In the genomic region with DNA sequence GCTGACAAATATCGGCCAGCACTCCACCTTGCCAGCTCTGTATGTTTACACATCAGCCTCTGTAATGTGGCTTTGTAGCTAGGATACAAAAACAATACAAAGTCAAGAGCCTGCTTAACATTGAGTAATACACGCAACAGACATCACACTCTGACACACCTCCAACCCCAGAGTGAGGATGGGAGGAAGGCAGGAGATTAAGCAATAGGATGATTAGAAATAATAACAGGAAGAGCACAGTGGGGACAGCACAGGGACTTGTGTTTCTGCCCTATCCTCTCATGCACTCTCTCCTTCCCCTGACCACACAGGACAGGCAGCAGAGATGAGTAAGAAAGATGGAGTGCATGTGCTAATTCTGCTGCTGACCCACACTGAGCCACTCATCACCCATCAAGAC, we compare ENCODE assay signal across 17 mouse cellular contexts. TPM values are rescaled to one million over a fixed set of nuclear protein-coding genes. Genes with fewer than 3 reads are reported as not detected.
DNase-seq lines count a peak whose midpoint lies in the region; ATAC-seq and TF ChIP-seq lines count a peak whose summit lies in the region.
"Had no signal": no experiment of that assay in that cellular context is flagged by ENCODE, and none has a peak within 500 bp of the region (broad histone marks: within the 10 kb centered on the region; RNA-seq: fewer than 3 reads in every experiment).

No protein-coding gene starts in this region.

- H3K9ac ChIP-seq in liver, postnatal 0 days (replicated peaks) = no peak overlapping the region
- H3K9ac ChIP-seq: hindbrain, embryonic 15.5 days; lung, embryonic 14.5 days; midbrain, embryonic 12.5 days had no signal

- WGBS in lung, adult 2 months = 27% methylated on average over 2 of the region's 2 CpGs
- WGBS in liver, postnatal 0 days (ENCODE audit: insufficient replicate concordance) = 57% methylated on average over 2 of the region's 2 CpGs

- H3K27ac ChIP-seq in liver, postnatal 0 days (ENCODE audit: low read depth) = no peak overlapping the region
- H3K27ac ChIP-seq: hindbrain, embryonic 15.5 days; limb, embryonic 10.5 days; midbrain, embryonic 12.5 days had no signal

- no peak for TF ChIP-seq POLR2A in lung, adult 2 months (IDR thresholded peaks at IDR 0.05; ENCODE audit: borderline replicate concordance, extremely low read depth, low read depth, low read length)

- TF ChIP-seq EP300 in liver, postnatal 0 days (IDR thresholded peaks at IDR 0.05; ENCODE audit: low read depth) = no peak

- no peak overlapping the region for H3K4me3 ChIP-seq in lung, adult 2 months (replicated peaks; ENCODE audit: extremely low read depth, low read depth, low read length)
- H3K4me3 ChIP-seq in liver, postnatal 0 days (ENCODE audit: low read depth, low read length) = no peak overlapping the region
- H3K4me3 ChIP-seq: hindbrain, embryonic 15.5 days; limb, embryonic 10.5 days; midbrain, embryonic 12.5 days had no signal

- H3K9me3 ChIP-seq in liver, postnatal 0 days (ENCODE audit: low read length) = no peaks in the 10 kb centered on the region
- H3K9me3 ChIP-seq: hindbrain, embryonic 15.5 days; limb, embryonic 10.5 days; midbrain, embryonic 12.5 days had no signal

- TF ChIP-seq CTCF in lung, adult 2 months (IDR thresholded peaks at IDR 0.05; ENCODE audit: insufficient read depth, low read length) = no peak
- TF ChIP-seq CTCF in liver, postnatal 0 days (IDR thresholded peaks at IDR 0.05; ENCODE audit: low read depth) = no peak

- peak; percentile 95 for ATAC-seq in liver, postnatal 0 days
- ATAC-seq: forebrain, embryonic 14.5 days had no signal

- peak; percentile 67 for DNase-seq in lung, postnatal 25 days (ENCODE audit: low spot score)
- no peak for DNase-seq in lung, adult 2 months
- DNase-seq in c-Kit-positive CD71-negative TER-119-negative erythroid progenitor cells, embryonic 14.5 days (ENCODE audit: low read depth) = peak; percentile 13
- DNase-seq in liver, postnatal 0 days = no peak
- no peak for DNase-seq in thymus, postnatal 0 days (ENCODE audit: low spot score)
- DNase-seq in left cerebral cortex, adult 9 months (ENCODE audit: low spot score in 2 of 2) = no peak
- DNase-seq in layer of hippocampus, postnatal 25 days (ENCODE audit: extremely low spot score in 1 of 2, low spot score in 1 of 2) = no peak
- DNase-seq: cerebellum, adult 11 months; heart, postnatal 14 days; kidney, adult 2 months; kidney, postnatal 36 days; lung, embryonic 14.5 days; thymus, postnatal 4 days had no signal

- H3K36me3 ChIP-seq in liver, postnatal 0 days (replicated peaks; ENCODE audit: insufficient read depth, low read length) = peaks cover 7% of the 10 kb centered on the region; the same call in 1 of the 2 replicates

- H3K27me3 ChIP-seq in liver, postnatal 0 days (ENCODE audit: insufficient read depth, low read length) = no peaks in the 10 kb centered on the region
- H3K27me3 ChIP-seq: hindbrain, embryonic 15.5 days; midbrain, embryonic 12.5 days had no signal

- H3K4me2 ChIP-seq in liver, postnatal 0 days (ENCODE audit: low read depth, low read length) = no peak overlapping the region
- H3K4me2 ChIP-seq: hindbrain, embryonic 15.5 days; lung, embryonic 14.5 days; midbrain, embryonic 12.5 days had no signal

- H3K4me1 ChIP-seq in lung, adult 2 months (ENCODE audit: control insufficient read depth, insufficient read depth, low read length) = peaks cover 10% of the 10 kb centered on the region
- H3K4me1 ChIP-seq in liver, postnatal 0 days (ENCODE audit: insufficient read depth) = no peaks in the 10 kb centered on the region
- H3K4me1 ChIP-seq: hindbrain, embryonic 15.5 days; limb, embryonic 10.5 days had no signal

RNA-seq across cellular contexts. Expression of a gene that starts 28.8 kb away (rescaled TPM):
- 23.1 and 30.9 TPM in 2 replicates for polyA plus RNA-seq in lung, adult 2 months (2012; rRNA removed)
- polyA plus RNA-seq in liver, postnatal 0 days (2015; fragmentation: Nextera tagmentation; extraction: Ambion mirVana) = 2.3 and 2.4 TPM in 2 replicates
- 5.5 and 6.7 TPM in 2 replicates for polyA plus RNA-seq in thymus, postnatal 0 days (2015; fragmentation: Nextera tagmentation; extraction: Ambion mirVana)
- 10 to 100 TPM; 26.3 to 28.2 TPM for total RNA-seq in layer of hippocampus, postnatal 25 days (2021)

Comparison
In these comparisons a context has a peak if more than half of its experiments do, and no peak if none do; other contexts are left out.
1. DNase-seq: peak in lung, postnatal 25 days (single experiment) and c-Kit-positive CD71-negative TER-119-negative erythroid progenitor cells, embryonic 14.5 days (single experiment); none in lung, adult 2 months (single experiment), liver, postnatal 0 days (single experiment), thymus, postnatal 0 days (single experiment), left cerebral cortex, adult 9 months (0 of 2) and layer of hippocampus, postnatal 25 days (0 of 2).